ENCODE assay signal across 8 mouse cellular contexts in genomic region chrX:94541918-94542355, GRCm38 (mm10). TPM values are rescaled to one million over a fixed set of nuclear protein-coding genes. Genes with fewer than 3 reads are reported as not detected.
DNase-seq lines count a peak whose midpoint lies in the region; ATAC-seq and TF ChIP-seq lines count a peak whose summit lies in the region.

Gene Maged1, minus strand, starts transcription at chrX:94542143.

- H3K27me3 ChIP-seq in cerebellum, adult 2 months (ENCODE audit: control insufficient read depth, insufficient read depth, low read length) = no peaks in the 10 kb centered on the region
- no peaks in the 10 kb centered on the region; the same call in 1 of the 2 replicates for H3K27me3 ChIP-seq in lung, embryonic 15.5 days

- ATAC-seq in frontal cortex, adult (ENCODE audit: low TSS enrichment) = peak; percentile 94
- peak; percentile 68 to 78 for ATAC-seq in hematopoietic stem cell, adult 5-6 weeks (replicated peaks in 1 of 2; ENCODE audit: insufficient read depth in 1 of 2, low FRiP score in 2 of 2, low TSS enrichment in 1 of 2, low read depth in 1 of 2, poor library complexity in 2 of 2, severe bottlenecking in 2 of 2)
- ATAC-seq in lung, embryonic 15.5 days (ENCODE audit: borderline replicate concordance, extremely low read depth, low FRiP score, low TSS enrichment) = peak; percentile 92

- peak within 1 kb of the TSS; percentile 78 for H3K9ac ChIP-seq in lung, embryonic 15.5 days

- peak within 1 kb of the TSS; percentile 97 for H3K4me3 ChIP-seq in cerebellum, adult 2 months (replicated peaks; ENCODE audit: insufficient read depth, low read depth, low read length)
- H3K4me3 ChIP-seq in lung, embryonic 15.5 days = peak within 1 kb of the TSS; percentile 59

- peak; percentile 91 for DNase-seq in Muller cell, postnatal 12 days (ENCODE audit: inconsistent ontology term)
- peak; percentile 91 to 96 for DNase-seq in cerebellum, adult 2 months
- peak; percentile 72 for DNase-seq in layer of hippocampus, adult 9-10 months (ENCODE audit: low spot score)
- peak; percentile 90 for DNase-seq in ovary, postnatal 36 days (ENCODE audit: low spot score)
- DNase-seq in thymus, postnatal 4 days = peak; percentile 66

- peak; percentile 44; the same call in 1 of the 2 replicates for TF ChIP-seq POLR2A in cerebellum, adult 2 months (IDR thresholded peaks at IDR 0.05; ENCODE audit: borderline replicate concordance, insufficient read depth, low read length)

- no peak for TF ChIP-seq CTCF in cerebellum, adult 2 months (IDR thresholded peaks at IDR 0.05; ENCODE audit: borderline replicate concordance, insufficient read depth, low read depth, low read length)

- H3K4me1 ChIP-seq in cerebellum, adult 2 months (ENCODE audit: control insufficient read depth, insufficient read depth, low read length) = no peaks in the 10 kb centered on the region
- H3K4me1 ChIP-seq in lung, embryonic 15.5 days = peaks cover 11% of the 10 kb centered on the region

- peaks cover 27% of the 10 kb centered on the region for H3K36me3 ChIP-seq in lung, embryonic 15.5 days

- H3K9me3 ChIP-seq in lung, embryonic 15.5 days = no peaks in the 10 kb centered on the region

- 4% methylated on average over 32 of the region's 32 CpGs for WGBS in cerebellum, adult 2 months
- 19% methylated on average over 32 of the region's 32 CpGs for WGBS in lung, embryonic 15.5 days

- peak within 1 kb of the TSS; percentile 54 for H3K4me2 ChIP-seq in lung, embryonic 15.5 days

- H3K27ac ChIP-seq in cerebellum, adult 2 months (ENCODE audit: insufficient read depth, low read length) = peak within 1 kb of the TSS; percentile 94
- H3K27ac ChIP-seq in lung, embryonic 15.5 days = peak within 1 kb of the TSS; percentile 83

RNA-seq across cellular contexts. Expression of gene Maged1, which starts in this region (rescaled TPM):
- polyA plus RNA-seq in cerebellum, adult 2 months (2012; rRNA removed) = 430 and 476 TPM in 2 replicates
- 40.3 and 61.7 TPM in 2 replicates for total RNA-seq in hematopoietic stem cell, adult 5-6 weeks (2017)
- polyA plus RNA-seq in lung, embryonic 15.5 days (2015; fragmentation: Nextera tagmentation; extraction: Ambion mirVana) = 610 and 614 TPM in 2 replicates

Comparison
In these comparisons a context has a peak if more than half of its experiments do, and no peak if none do; other contexts are left out.
1. Peak in every context shown above with its lines: DNase-seq, ATAC-seq, H3K4me3 ChIP-seq and H3K27ac ChIP-seq.